Mouse (Mus musculus): ENCODE measurements around the gene Notch1.
A peak's percentile ranks its signal among the peaks of the same experiment; 100 is the strongest.

The Notch1 gene

GRCm38 (mm10) chr2:26480911-26481310 lies 35.6 kb downstream of the Notch1 start:
- no peak for DNase-seq (ENCODE audit: low read depth)

DNA sequence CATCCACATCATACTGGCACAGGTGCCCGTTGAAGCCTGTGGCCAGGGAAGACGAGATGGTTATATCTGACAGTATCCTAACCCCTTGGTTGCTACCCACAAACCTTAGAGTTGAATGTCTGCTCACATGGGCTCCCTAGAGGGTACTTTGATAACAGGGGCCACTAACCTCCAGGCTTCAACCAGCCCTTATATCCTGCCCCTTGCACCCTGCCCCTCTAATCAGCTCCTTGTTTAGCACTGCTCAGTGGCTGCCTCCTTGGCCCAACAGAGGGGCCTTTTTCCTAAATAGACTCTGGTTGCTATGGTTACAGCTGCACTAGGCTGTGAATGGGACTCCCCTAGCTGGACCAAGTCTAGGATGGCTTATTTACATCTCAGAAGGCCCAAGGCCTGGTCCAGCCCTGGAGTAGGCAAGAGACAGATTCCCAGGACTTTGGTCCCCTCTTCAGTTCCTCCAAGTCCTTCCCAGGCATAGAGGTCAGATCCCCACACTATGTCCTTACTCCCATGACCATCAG lies 37.7 kb downstream of the Notch1 start:
- no peak for DNase-seq (ENCODE audit: low read depth)

DNA sequence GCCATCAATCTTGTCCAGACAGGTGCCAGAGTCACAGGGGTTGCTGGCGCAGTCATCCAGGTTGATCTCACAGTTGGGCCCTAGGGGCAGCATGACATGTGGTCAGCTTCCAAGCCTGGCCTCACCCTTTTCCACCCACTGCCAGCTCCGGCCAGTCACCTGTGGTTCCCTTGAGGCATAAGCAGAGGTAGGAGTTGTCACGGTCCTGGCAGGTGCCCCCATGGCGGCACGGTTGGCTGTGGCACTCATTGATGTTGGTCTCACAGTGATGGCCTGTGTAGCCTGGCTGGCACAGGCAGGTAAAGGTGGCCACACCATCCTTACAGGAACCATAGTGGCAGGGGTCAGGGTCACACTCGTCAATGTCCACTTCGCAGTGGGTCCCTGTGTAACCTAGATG lies 38.6 kb downstream of the Notch1 start:
- DNase-seq (ENCODE audit: low read depth): no peak

DNA sequence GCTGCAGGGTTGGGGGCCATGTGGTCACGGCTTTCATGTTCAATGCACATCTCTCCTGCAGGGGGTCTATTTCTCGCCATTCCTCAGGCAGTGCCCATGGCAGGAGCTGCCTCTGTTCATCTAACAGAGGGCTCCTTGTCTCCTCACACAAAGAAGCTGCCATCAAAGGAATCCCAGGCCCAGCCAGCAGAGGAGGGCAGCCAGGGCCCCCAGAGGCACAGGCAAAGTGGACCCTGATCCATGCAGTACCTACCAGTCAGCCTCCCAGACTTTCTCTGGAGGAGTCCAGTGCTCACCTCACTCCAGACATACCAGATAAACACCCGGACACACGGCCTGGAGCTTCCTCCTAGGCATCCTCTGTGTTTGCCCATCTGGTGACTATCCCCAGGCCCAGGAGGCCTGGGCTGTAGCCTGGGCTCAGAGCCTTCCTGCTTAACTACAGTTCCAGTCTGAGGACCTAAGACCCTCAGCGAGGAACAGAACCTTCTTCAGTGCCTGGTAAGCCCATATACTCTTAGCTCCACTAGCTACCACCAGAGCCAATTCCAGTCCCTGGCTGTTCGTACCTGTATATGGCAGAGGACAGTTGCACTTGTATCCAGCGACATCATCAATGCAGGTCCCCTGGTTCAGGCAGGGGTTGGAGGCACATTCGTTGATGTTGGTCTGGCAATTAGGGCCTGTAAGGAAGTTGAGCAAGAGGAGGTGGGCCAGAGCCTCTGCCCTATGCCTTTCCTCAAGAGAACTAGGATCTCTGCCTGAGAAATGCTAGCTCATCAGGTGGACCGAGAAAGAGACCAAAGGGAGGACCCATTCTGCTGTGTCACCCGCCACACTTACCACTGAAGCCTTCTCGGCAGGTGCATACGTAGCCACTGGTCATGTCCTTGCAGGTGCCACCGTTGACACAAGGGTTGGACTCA lies 40.7 kb downstream of the Notch1 start:
- no peak for DNase-seq (ENCODE audit: low read depth)

GRCm38 (mm10) chr2:26474789-26475504 lies 41.5 kb downstream of the Notch1 start:
- DNase-seq (ENCODE audit: low read depth): no peak

DNA sequence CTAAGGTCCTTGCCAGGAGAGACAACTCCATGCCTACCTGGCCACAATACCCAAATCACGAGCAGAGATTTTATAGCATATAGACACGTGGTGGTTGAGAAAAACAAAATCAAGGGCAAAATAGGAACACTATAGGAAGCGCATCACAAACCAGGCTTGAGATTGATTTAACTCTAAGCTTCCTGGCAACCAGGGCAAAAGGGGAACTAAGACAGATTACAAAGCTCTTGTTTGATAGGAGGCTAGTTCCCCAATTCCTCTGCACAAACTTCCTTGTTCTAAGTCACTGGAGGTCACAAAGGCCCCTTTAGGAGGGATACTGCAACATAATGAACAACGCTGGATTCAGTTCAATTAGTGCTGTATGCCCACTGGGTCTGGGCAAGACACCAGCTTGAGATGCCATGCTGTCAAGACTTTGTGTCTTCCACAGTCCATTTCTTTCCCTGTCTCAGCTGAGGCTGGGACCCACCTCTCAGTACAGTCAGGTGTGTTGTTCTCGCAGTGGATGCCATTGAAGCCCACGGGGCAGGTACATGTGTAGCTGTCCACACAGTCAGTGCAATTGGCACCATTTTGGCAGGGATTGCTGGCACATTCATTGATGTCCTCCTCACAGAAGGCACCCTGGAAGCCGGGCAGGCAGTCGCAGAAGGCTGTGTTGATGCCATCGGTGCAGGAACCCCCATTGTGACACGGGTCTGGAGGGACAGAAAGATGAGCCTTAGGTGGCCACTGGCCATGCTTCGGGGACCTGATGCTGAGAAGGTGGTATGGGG lies 44.0 kb downstream of the Notch1 start:
- DNase-seq (ENCODE audit: low read depth): peak; percentile 48

GRCm38 (mm10) chr2:26471652-26472285 lies 44.7 kb downstream of the Notch1 start:
- no peak for DNase-seq (ENCODE audit: low read depth)

GRCm38 (mm10) chr2:26470967-26471366 lies 45.5 kb downstream of the Notch1 start:
- no peak for DNase-seq (ENCODE audit: low read depth)

DNA sequence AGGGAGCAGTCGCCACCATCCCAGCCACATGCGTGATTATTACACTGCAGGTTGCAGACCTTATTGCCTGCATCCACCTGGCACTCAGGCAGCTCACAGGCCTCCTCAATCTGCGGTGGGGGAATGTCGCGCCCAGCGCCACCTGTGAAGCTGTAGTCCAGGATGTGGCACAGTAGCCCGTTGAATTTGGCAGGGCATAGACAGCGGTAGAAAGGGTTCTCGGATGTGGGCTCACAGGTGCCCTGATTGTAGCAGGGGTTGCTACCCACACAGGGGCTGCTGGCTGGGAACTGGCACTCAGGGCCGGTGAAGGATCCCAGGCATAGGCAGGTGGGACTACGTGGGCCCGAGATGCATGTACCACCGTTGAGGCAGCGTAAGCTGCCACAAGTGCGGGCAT lies 48.1 kb downstream of the Notch1 start:
- no peak for DNase-seq (ENCODE audit: low read depth)

DNA sequence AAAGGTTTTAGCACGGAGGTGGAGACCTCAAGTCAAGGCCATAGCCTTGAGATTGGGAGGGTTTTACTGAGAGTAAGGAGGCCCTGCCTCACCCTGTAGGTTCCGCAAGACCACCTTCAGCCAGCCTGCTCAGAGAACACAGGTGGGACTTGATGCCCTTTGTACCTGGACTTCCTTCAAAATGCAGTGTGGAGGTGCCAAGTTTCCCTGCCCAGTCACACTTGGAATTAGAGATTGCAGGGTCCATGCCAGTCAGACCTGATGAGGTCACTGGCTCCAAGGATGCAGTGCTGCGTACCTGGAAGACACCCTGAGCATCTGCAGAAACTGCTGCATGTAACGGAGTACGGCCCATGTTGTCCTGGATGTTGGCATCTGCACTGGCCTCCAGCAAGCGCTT lies 53.1 kb downstream of the Notch1 start:
- DNase-seq (ENCODE audit: low read depth): no peak

DNA sequence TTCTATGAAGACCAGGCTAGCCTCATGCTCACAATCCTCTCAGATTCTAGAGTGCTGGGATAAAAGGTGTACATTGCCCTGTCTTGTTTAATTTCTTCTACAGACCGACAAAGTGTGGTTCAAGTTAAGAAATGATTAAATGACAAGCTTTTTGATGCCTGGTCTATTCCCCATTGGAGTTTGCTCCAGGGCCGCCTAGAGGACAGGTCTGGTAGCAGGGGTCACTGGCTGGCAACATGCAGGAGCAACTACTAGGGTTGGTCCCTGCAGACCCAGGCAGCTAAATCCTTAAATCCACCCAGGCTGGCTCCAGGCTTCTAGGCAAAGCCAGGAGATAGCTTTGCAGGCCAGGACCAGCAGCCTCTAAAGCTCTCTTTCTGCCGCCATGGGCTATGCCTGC lies 53.5 kb downstream of the Notch1 start:
- DNase-seq (ENCODE audit: low read depth): no peak

DNA sequence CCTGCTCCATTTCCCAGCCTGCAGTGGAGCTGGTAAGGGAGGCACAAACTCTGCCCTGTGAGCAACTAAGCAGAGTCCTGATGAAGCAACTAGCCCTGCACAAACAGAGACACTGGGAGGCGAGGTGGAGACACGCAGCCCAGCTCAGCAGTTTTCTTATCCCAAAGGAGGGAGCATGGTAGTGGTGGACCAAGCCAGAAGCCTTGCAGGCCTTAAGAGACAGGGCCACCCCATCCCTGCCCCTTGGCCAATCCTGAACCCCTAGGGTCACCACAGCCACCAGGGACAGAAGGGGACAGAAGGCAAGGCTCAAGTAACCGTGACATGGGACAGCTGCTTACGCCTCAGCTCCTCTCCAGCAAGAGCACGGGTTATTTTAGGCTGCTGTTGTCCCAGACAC lies 54.8 kb downstream of the Notch1 start:
- no peak for DNase-seq (ENCODE audit: low read depth)

DNA sequence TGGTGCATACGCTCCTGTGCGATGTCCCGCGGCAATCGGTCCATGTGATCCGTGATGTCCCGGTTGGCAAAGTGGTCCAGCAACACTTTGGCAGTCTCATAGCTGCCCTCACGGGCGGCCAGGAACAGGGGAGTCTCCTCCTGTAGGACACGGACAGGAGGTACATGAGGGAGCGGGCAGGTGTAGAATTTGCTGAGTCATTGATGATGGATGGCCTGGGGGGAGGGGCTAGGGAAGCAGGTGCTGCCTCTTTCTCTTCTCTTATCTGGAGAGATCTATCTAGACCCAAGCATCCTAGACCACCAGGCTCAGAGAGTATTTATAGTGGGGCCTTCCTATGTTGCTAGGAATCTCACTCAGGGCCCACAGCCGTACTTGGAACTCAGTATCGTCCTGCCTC lies 55.6 kb downstream of the Notch1 start:
- DNase-seq (ENCODE audit: low read depth): no peak

DNA sequence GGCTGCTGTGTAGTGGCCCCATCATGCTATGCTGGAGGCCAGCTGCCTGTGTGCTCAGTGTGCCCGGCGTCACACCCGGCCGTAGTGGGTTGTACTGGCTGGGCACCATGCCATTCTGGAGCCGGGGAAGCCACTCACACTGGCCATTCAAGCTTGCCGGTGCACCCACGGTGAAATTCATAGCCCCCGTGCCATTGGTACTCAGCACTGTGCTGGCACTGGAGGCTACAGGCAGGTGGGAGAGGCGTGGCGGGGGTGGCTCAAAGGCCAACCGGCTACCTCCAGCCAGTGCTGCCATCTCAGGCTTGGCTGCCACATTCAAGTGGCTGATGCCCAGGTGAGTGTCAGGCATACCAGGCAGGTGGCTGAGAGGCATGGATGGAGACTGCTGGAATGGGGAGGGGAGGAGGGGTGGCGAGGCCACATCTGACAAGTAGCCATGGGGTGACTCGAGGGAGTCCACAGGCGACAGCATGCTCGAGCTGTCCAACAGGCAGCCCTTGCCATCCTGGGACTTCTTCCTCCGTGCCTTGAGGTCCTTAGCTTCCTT lies 56.3 kb downstream of the Notch1 start:
- DNase-seq (ENCODE audit: low read depth): no peak

DNA sequence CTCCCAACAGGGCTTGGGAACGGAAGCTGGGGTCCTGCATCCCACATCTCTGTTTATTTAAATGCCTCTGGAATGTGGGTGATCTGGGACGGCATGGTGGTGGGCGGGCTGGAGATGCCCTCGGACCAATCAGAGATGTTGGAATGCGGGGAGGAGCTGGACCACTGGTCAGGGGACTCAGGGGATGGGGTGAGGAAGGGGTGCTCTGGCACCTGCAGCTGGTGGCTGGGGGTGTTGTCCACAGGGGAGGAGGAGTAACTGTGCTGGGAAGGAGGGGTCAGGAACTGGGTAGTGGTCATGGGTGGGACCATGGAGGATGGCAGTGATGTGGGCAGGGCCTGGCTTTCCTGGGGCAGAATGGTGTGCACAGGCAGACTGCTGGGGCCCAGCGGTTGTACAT lies 57.0 kb downstream of the Notch1 start:
- no peak for DNase-seq (ENCODE audit: low read depth)

DNA sequence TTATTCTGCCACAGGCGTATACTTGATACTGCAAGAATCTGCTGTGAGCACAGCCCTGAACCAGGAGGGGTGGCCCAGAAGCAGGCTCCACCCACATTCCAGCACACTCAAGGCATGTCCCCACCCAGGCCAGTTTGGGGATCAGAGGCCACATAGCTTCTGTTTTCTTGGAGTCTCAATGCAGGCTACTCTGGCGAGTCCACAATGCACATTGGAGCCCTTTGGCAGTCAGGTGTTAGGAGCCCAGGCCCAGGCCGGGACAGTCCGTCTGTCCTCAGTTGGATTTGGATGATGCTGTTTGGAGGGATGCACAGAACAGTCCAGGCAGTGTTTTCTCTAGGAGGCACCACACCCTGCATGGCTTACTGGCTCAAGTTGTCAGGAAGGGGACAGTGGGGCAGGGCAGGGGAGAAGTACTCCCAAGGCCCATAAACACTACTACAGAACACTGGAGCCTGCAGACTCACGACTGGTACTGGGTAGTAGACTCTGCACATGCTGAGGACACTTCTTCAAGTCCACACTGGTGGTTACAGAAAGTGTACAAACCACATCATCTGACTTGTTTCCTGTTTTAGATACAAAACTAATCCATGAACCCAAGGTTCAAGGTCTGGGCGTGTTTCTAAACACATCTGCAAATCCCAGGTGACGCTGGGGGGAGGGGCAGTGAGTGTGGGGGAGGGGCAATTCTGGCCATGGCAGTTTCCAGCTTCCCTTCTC lies 57.9 kb downstream of the Notch1 start:
- DNase-seq (ENCODE audit: low read depth): no peak

GRCm38 (mm10) chr2:26449121-26450060 lies 67.1 kb downstream of the Notch1 start:
- peak; percentile 45 for DNase-seq (ENCODE audit: low read depth)

- DNase-seq (ENCODE audit: low read depth): no peak
Observed at GRCm38 (mm10) chr2:26447451-26447850, 69.0 kb downstream of the Notch1 start.

DNA sequence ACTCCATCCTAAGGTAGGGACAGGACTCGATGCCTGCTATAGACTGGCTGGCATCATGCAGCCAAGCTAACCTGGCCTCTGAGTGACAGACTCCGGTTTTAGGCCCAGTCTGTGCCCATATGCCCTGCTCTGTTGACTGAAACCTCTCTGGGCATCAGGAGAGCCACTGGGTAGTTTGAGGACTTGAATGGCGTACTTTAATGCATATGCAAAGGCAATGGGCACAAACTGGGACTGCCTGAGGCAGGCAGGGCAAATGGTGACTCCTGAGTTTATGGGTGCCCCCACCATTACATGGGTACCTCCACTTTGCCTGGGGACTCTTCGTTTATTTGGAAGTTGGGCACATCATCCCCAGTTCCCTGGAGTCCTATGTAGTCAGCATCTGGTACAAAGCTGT lies 69.8 kb downstream of the Notch1 start:
- DNase-seq (ENCODE audit: low read depth): no peak

Measured in c-Kit-positive CD71-negative TER-119-negative erythroid progenitor cells, embryonic 14.5 days (primary cell).